Mouse (Mus musculus): ENCODE data around the gene Entr1. TPM values are rescaled to one million over a fixed set of nuclear protein-coding genes. Genes with fewer than 3 reads are reported as not detected.

Gene Entr1
- polyA plus RNA-seq, 1 experiment from 2014 or later, result 179 TPM

DNA sequence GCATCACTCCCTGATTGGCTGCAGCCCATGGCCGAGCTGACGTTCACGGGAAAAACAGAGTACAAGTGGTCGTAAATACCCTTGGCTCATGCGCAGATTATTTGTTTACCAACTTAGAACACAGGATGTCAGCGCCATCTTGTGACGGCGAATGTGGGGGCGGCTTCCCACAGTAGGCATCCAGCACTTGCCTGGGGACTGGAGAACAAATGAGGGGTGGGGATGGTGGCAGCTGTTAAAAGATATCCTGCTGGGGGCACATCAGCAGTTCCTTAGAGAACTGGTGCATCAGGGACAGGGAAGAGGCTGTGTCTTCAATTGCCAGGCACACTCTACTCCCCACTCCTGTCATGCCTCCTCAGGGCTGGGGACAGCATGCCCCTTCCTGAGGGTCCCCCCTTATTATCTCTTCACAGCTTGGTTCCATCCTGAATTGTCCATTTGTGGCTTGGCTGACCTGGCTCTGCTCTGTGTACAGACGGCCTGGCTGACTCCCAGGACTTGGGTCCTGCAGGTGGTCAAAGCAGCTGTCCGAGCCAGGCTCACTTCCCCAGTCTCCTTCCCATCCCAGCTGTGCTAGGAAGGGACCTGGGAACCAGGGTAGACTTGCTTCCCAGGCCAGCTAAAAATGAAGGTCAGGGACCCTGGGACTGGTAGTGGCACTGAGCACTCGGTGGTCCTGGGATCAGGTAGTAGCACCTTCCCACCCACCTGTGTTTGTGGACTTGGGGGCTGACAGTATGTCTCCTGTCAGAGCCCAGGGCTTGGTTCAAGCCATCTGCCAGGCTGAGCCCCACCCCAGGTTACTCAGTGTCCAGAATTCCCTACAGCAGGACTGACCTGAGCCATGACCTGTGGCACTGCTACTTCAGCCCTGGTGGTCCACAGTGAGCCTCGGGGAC is 50.6 kb downstream of the Entr1 start:
- Histone ChIP-seq H3K27me3 (no peaks in the 10 kb centered on the region), H3K9me3 (replicated peaks) (no peaks in the 10 kb centered on the region), H3K36me3 (peaks cover 53% of the 10 kb centered on the region), H3K9ac (no peak overlapping the region), H3K4me1 (no peaks in the 10 kb centered on the region), H3K4me3 (no peak overlapping the region), H3K4me2 (replicated peaks) (no peak overlapping the region), H3K27ac (no peak overlapping the region)
- ATAC-seq (ENCODE audit: low FRiP score), result no peak
- WGBS, result 72% methylated on average over 9 of the region's 13 CpGs

Other genes starting within 250 kb of the Entr1 start
- 8.7 and 12.0 TPM in 2 replicates for gene Lhx3, start 181.0 kb downstream of the Entr1 start, polyA plus RNA-seq (2016; fragmentation: Nextera tagmentation; extraction: Ambion mirVana)
- 19.6 and 20.3 TPM in 2 replicates for gene Qsox2, start 151.8 kb downstream of the Entr1 start, polyA plus RNA-seq (2016; fragmentation: Nextera tagmentation; extraction: Ambion mirVana)
- 0.31 and 0.37 TPM in 2 replicates for gene Ccdc187, start 94.8 kb downstream of the Entr1 start, polyA plus RNA-seq (2016; fragmentation: Nextera tagmentation; extraction: Ambion mirVana)
- 125 and 133 TPM in 2 replicates for gene Gpsm1, start 73.8 kb downstream of the Entr1 start, polyA plus RNA-seq (2016; fragmentation: Nextera tagmentation; extraction: Ambion mirVana)
- gene Dnlz, start 37.2 kb downstream of the Entr1 start, polyA plus RNA-seq (2016; fragmentation: Nextera tagmentation; extraction: Ambion mirVana), result 33.2 and 34.7 TPM in 2 replicates
- gene Card9, start 28.4 kb downstream of the Entr1 start, polyA plus RNA-seq (2016; fragmentation: Nextera tagmentation; extraction: Ambion mirVana), result 0.78 and 1.1 TPM in 2 replicates
- 36.2 and 37.3 TPM in 2 replicates for gene Snapc4, start 8.7 kb downstream of the Entr1 start, polyA plus RNA-seq (2016; fragmentation: Nextera tagmentation; extraction: Ambion mirVana)
- gene Pmpca, start within 50 bp of the Entr1 start, polyA plus RNA-seq (2016; fragmentation: Nextera tagmentation; extraction: Ambion mirVana), result 107 and 110 TPM in 2 replicates
- 31.4 and 35.4 TPM in 2 replicates for gene Inpp5e, start 19.9 kb upstream of the Entr1 start, polyA plus RNA-seq (2016; fragmentation: Nextera tagmentation; extraction: Ambion mirVana)
- 32.3 and 35.3 TPM in 2 replicates for gene Sec16a, start 55.9 kb upstream of the Entr1 start, polyA plus RNA-seq (2016; fragmentation: Nextera tagmentation; extraction: Ambion mirVana)
- 38.0 and 41.0 TPM in 2 replicates for gene Notch1, start 127.3 kb upstream of the Entr1 start, polyA plus RNA-seq (2016; fragmentation: Nextera tagmentation; extraction: Ambion mirVana)
- 61.4 and 72.1 TPM in 2 replicates for gene Egfl7, start 190.7 kb upstream of the Entr1 start, polyA plus RNA-seq (2016; fragmentation: Nextera tagmentation; extraction: Ambion mirVana)
- gene Gm20532, start 197.3 kb upstream of the Entr1 start, polyA plus RNA-seq (2016; fragmentation: Nextera tagmentation; extraction: Ambion mirVana), result not detected in 2 replicates
- gene Agpat2, start 215.1 kb upstream of the Entr1 start, polyA plus RNA-seq (2016; fragmentation: Nextera tagmentation; extraction: Ambion mirVana), result 11.7 and 13.1 TPM in 2 replicates
- gene Fam69b, start 239.1 kb upstream of the Entr1 start, polyA plus RNA-seq (2016; fragmentation: Nextera tagmentation; extraction: Ambion mirVana), result 70.1 and 73.7 TPM in 2 replicates

Data from hindbrain, embryonic 12.5 days (tissue).